Mouse (Mus musculus) adrenal gland, postnatal 4 days (tissue): ENCODE measurements around the gene Ntpcr. TPM values are rescaled to one million over a fixed set of nuclear protein-coding genes. Genes with fewer than 3 reads are reported as not detected.

ENCODE experiments used
- DNase-seq, 2 experiments: peaks; one replicate each; pipeline ENCODE4 v3.0.0; 2021 to 2022; ENCODE audit warnings: low spot score in 2 of 2, mixed read lengths in 2 of 2
- long read RNA-seq, 2 experiments: library from polyadenylated mRNA; stranded (forward); transcript quantifications; one replicate each; pipeline ENCODE4 v2.0.0; 2021
- total RNA-seq, 2 experiments: library from RNA; stranded (reverse); gene quantifications; 2 replicates each; pipeline ENCODE4 v1.2.3; 2021

Gene Ntpcr
- total RNA-seq = 10 to 100 TPM; 22.5 to 24.4 TPM
- long read RNA-seq, experiment 1, transcript Ntpcr-201 (5 exons, 1,155 nt) = major isoform, 12 of 20 reads
- long read RNA-seq, experiment 1, partial matches to known transcripts = 2 of 20 reads
- long read RNA-seq, experiment 1, other reads (novel, unspliced or antisense) = 6 of 20 reads
- long read RNA-seq, experiment 2, transcript Ntpcr-201 (5 exons, 1,155 nt) = major isoform, 15 of 25 reads
- long read RNA-seq, experiment 2, partial matches to known transcripts = 2 of 25 reads
- long read RNA-seq, experiment 2, other reads (novel, unspliced or antisense) = 7 of 25 reads

DNA sequence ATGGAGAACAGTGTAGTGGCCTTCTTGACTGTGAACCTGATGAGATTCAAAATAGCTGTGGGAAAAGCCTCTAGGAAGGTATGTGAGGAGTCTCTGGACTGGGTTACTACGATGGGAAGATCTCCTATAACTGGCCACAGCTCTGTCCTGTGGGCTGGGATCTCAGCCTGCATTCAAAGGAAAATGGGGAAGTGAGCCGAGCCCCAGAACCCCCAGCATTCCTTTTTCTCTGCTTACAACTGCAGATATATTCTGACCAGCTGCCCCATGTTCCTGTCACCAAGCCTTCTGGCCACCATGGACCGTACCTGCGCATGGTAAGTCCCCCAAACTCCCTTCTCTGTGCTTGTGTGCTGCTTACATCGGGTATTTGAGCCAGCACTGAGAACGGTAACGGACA is at the start of gene Ntpcr:
Ntpcr (plus strand) TSS at position 218 of the 400 bp plus-strand sequence.
- no peak for DNase-seq

DNA sequence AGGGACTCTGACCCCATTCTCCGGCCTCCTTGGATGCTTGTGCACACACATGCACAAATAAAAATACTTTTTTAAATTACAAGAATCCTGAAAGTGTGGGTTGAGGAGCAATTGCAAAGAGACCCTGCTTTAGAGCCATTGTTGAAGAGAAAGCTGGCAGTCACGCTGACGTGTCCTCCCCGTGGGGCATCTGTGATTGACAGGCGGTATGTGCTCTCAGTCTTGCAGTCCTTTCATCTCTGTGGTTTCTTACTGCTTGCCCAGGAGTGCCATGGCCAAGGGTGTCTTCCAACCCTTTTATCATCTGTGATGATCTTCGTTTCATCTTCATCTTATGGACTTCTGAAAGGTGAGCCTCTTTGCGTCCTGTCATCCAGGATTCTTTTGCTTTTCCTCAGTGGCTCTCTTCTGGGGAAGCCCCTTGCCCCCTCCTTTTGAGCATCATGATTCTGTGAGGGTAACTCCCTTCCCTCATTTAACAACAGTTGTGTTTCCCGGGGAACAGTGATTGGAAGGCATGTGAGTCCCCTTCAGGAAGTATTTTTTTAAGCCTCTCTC is 48.8 kb upstream of the Ntpcr start:
- no peak for DNase-seq

DNA sequence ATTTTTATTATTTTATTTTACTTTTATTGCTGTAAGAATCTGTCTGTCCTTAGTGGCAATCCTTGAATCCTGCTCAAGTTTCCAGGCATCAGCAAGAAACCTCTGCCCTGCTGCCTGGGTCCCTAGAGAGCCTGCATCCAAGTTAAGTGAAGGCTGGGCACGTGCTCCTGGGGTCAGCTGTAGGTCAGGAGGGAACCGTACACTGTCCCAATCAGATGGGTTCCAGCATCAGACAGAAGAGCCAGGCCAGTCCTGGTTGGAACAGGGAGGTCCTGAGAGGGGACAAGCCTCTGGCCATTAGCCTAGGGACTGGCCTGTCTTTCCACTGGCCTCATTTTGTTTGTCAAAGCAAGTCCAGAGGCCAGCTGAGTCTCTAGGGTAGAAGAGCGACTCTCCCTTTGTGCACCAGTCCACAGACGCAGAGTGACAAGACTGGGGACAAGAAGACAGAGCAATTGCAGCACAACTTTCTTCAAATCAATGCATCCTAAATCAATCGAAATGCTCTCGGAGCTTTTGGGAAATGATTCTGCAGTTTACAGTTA is 44.5 kb upstream of the Ntpcr start:
- DNase-seq = no peak

DNA sequence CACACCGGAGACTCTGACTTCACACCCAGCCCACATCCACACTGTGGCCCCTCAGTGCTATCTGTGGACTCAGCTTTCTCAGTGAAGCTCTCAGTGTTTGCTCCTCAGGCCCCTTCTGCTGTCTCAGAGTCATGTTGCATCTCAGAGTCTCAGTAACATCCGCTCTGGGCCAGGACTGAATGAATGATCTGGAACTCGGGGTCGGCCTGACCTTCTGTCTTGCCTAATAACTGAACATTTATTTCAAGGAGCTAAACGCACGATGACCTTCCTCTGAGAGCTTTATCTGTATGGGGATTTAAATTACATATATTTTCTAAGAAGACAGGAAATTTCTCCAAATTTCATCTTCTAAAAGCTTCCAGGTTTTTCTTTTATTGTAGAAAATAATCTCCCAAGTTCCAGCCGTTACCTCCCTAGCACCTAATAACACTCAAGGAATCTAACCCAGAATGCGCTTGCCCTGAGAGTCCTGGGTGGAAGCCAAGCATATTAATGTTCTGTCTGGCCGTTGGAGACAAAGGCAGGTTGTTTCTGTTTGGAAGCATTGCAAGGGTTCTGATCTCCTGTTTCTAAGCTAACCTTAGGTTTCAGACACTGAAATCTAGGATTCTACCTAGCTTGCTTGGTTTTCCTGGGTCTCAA is 43.4 kb upstream of the Ntpcr start:
- no peak for DNase-seq

DNA sequence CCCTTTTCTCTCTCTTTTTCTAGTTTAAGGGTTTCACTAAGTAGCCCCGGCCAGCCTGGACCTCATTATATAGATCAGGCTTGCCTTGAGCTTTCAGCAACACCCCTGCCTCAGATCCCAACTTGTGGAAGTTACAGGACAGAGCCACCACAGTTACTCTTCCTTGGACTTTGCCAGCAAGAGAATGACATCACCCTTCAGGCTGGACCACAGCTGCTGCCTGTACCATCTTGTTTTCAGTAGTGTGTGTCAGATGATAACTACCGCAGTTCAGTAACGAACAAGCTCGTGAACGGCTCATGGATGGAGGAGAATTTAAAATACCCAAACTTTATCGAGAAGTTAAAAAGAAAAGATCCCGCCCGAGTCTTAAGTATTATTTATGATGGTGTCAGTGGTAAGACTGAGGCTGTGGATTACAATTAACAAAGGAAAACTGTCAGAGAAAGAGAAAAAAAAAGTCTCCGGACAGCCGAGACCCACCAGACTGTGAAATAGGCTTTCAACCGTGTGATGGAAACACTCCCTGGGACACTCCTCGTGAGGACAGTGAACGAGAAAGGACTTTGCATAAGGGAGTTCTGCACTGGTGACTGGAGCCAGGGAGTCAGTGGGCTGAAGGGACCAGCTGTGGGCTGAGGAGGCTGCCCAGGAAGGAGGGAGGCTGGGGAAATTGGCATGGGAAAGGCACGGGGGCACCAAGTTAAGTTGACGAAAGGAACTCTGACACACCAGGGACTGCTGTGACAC is 39.4 kb upstream of the Ntpcr start:
- no peak for DNase-seq

DNA sequence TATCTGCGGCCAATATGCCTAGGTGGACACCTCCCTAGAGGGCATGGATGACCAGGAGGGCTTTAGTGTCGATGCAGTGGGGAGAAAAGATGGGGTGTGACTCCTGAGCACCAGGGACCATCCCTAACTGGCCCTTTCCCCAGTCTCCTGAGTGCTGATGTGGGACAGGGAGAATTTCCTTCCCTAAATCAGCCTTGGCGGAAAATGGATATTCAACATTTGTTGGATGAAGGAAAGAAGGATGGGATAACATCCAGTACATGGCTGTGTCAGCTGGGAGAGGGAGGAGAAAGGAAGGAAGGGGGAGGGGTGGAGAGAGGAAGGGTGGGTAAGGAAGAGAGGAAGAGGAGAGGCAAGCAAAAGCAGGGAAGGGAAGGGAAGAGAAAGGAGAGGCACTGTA is 38.8 kb upstream of the Ntpcr start:
- no peak for DNase-seq

DNA sequence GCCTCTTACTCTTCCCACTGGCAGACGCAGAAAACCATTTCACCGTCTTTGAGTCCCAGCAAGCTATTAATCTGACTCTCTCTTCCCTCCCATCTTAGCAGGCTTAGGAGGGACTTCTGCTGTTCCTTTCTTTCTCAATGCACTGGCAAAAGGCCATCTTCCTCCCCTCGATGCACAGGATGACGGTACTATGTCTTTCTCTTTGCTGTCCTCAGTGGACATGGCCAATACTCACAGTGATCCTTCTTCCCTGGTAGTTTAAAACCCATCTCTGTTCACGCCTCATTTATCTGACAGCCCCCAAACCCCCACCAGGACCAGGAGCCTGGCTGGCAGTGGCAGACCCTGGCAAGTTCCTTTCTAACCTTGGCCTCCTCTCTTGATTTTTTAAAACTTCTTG is 37.3 kb upstream of the Ntpcr start:
- DNase-seq = no peak

DNA sequence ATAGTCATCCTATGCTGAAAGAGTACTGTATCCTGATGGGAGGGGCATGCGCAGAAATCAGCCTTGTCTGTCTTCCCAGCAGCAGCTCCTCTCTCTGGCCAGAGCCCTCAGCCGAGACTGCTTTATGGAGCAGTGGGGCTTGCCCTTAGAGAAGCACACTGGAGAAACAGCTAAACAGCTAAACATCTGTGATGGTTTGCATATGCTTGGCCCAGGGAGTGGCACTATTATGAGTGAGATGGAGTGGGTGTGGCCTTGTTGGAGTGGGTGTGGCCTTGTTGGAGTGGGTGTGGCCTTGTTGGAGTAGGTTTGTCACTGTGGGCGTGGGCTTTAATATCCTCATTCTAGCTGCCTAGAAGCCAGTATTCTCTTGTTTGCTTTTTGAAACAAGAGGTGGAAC is 36.6 kb upstream of the Ntpcr start:
- DNase-seq = no peak

DNA sequence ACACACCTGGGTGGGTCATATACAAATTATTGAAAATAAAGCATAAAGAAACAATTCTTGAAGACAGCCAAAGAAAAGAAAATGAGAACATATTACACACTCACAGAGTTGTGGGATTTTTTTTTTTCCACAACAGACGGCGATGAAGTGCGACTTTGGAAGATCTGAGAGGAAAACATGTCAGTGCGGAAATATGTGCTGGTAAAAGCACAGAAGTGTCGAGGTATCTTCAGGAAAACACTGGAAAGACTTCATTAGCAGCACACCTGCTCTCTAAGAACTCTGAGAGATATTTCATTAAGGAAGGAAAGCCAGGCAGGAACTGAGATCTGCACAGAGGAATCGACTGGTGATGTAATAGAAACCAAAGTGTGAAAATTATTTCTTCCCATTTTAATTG is 33.8 kb upstream of the Ntpcr start:
- no peak for DNase-seq

DNA sequence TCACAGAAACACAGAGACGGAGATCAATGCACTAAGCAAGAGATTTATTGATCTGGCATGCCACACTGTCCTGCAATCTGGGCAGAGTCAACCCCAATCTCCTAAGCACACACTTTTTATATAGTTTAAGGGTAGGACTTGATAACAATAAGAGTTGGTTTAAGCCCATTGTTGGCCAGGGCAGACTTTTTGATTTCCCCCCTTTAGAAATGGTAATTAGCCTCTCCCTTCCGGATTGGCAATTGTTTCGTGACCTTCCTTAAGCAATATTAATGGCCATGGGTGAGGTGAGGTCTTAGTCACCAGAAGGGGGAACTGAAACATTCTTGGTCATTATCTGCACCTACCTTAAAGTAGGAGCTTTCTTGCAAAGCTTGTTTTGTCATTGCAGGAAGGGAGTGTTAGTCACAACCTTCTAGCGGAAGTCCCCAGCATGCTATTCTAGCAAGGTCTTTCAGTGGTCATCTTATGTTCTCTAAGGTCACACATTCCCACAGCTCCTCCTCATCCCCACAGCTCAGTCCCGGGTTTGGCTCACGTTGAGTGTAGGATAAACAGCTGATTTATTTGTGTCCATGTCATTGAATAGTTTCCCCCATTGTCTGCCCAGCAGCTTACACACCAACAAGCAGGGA is 30.3 kb upstream of the Ntpcr start:
- DNase-seq = no peak

DNA sequence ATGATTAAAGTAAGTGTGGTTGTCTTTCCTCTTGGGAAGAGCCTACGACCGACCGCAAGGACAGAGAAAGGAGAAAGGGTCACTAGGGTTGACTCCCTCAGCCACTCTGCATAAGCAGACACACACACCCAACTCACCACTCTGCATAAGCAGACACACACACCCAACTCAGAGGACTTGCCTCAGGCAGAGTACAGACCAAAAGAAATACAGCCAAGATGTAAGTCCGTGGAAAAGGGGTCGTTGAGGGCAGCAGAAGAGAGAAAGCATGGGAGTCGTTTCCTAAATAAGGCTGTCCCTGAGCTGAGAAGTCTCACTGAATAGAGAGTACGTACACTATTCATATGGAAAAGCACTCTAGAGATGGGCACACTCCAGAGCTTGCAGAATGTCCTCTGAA is 29.4 kb upstream of the Ntpcr start:
- DNase-seq = no peak

DNA sequence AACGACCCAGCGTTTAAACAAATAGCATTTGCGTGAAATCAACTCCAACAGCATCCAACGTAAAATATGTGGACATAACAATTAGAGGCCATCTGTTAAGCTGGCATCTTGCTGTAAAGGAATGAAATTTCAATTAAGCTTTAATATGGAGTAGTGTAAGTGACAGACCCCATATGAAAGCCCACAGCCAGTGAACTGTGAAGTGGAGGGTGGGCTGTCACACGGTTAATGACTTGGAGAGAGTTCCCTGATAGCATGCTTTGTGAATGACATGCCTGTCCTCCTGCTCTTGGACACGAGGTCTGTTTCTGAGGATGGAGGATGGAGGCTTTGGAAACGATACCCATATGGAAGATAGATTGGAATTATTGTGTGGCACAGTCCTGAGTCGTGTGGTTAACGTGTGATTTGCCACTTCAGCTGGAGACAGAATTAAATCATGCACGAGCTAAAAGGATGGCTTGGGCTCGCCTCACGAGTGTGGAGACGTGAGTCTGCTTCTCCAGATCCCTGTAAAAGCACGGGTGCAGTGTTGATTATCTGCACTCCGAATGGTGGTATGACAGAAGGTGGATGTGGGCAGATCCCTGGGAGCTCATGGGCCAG is 26.8 kb upstream of the Ntpcr start:
- no peak for DNase-seq

DNA sequence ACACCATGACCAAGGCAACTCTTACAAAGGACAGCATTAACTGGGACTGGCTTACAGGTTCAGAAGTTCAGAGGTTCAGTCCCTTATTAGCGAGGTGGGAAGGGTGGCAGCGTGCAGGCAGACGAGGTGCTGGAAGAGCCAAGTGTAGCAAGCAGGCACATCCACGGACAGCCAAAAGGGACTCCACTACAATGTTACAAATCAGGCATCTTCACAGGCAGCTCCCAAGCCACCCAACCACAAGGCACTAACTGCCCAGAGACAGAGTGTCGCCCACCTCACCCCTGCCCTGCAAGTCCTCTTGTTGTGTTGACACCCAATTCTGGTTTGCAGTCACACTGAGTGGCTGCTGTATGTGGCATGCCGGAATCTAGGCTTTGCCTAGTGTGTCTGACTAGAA is 25.3 kb upstream of the Ntpcr start:
- DNase-seq = no peak

DNA sequence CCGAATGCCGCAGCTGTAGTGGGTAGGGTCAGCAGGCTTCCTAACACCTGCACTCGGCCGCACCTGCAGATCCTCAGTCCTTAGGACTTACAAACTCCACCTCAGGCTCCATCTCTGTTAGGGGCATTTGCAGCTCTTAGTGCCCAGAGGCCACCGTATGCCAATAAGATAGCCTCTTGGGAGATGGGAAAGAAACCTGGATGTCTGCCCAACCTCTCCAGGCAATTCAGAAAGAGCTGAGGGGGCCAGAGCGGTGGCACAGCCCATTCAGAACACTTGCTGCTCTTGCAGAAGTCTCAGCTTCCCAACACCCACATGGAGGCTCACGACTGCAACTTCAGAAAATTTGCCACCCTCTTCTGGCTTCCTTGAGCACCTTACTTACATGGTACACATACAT is 23.9 kb upstream of the Ntpcr start:
- no peak for DNase-seq

DNA sequence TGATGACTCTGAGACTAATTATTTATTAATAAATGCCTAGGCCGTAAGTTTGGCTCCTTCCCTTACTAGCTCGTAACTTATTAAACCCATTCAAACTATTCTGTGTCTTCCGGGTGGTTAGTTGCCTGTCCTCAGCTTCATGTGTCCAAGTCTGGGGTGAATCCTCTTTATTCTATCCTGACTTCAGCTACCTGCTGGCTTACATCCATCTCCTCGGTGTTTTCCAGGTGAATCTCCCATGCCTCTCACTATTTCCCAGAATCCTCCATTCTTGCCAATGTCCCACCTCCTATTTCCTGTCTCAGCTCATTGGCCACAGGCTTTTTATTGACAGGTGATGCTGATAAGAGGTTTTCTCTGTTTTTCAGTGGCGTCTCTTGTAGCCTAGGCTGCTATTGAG is 20.6 kb upstream of the Ntpcr start:
- no peak for DNase-seq

DNA sequence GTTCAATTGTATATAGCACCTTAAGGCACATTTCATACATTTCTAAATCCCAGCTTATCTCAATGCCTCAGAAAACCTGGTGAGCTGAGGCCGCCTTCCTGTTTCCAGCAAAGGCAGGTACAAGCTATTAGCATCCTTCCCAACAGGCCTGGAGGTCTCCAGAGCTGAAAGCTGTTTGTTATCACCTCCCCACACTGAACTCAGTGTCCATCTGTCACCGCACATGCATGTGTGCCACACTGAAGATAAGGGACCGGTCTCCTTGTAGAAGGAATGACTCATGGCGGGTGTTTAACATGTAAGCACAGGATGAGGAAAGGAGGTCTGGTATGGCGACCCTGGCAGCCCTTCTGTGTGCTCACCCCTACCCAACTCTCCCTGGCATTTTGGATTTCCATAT is 18.2 kb upstream of the Ntpcr start:
- DNase-seq = no peak

DNA sequence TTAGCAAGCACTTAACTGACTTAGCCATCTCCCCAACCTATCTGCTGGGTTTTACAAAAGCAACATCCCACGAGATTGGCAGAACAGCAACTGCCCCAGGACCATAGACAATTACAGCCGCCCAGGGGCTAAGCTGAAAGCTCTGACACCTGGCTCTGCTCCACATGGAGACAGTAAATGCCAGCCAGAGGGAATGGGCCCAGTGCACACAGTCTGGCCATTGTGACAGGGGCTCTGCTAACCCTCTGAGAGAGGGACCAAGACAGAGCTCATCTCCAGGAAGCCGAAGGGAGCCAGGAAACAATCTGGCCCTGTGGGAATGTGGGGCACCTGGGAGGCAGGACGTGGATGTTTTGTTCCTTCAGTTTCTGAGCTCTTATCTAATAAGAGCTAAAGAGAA is 13.6 kb upstream of the Ntpcr start:
- DNase-seq = no peak

DNA sequence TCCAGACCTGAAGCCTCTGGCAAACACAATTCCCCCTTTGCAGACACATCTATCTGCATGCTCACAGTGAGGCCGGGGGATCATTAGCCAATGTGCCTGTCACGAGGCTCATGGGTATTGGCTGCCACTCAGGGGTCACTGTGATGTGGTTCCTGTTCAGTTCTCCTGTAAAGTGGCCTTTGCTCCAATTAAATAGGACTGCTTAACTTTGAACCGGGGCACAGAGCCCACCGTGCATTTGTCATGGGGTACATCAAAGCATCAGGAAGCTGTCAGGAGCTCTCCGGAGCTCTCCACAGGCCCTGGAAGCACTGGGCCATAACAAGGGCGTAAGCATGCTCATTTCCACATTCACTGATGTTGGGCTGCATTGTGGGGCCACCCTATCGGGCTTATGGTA is 13.2 kb upstream of the Ntpcr start:
- no peak for DNase-seq

DNA sequence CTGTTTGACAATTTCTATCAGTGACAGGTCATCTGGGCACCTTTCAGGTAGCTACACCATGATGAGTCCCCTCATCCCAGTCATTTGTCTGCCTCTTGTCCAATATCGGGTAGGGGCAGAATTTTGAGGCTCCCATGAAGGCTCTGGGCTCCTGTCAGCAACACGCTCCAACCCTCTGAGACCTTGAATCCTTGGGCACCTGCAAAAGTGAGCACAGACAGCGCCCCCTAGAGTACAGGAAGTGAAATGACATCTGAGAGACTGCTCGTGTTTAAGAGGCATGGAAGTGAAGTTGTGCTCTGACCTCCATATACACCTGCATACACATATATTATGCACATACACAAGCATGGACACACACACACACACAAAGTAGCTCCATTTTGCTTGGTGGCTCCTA is 10.8 kb upstream of the Ntpcr start:
- no peak for DNase-seq

DNA sequence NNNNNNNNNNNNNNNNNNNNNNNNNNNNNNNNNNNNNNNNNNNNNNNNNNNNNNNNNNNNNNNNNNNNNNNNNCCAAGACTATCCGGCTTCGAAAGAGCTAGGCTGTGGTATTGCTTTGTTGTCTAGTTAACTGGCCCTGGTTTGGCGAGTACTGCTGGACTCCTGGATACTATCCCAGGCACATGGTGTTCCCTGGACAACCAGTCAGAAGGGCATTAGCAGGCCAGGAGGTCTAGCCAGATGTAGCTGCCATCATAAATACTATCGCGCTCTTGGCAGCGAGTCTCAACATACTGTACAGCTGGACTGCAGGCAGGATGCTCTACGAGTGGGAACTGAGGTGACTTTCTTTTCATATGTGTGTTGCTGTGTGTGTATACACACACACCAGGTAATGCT is 7.1 kb upstream of the Ntpcr start:
- DNase-seq = no peak

DNA sequence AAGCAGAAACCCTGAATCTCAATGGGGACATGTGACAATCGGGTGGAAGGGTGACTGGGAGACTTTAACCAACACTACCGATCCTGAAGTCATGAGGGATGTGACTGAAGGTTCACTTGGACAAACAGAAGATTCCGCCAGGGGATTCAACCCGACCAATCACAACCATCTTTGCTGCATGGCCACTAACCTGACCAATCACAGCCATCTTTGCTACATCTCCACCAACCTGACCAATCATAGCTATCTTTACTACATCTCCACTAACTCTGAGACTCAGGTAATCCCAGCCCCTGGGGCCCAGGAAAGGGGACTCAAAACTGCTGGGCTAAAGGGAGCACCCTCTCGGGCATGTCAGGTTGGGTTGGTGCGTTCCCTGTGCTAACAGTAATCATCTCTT is 6.3 kb upstream of the Ntpcr start:
- DNase-seq = no peak
